In genomic region chr7:118766119-118766833, GRCm38 (mm10) we compare ENCODE assay signal across 9 mouse cellular contexts. TPM values are rescaled to one million over a fixed set of nuclear protein-coding genes. Genes with fewer than 3 reads are reported as not detected.
DNase-seq lines count a peak whose midpoint lies in the region; ATAC-seq and TF ChIP-seq lines count a peak whose summit lies in the region.
"Had no signal": no experiment of that assay in that cellular context is flagged by ENCODE, and none has a peak within 500 bp of the region (broad histone marks: within the 10 kb centered on the region; RNA-seq: fewer than 3 reads in every experiment).

No protein-coding gene starts in this region.

- H3K4me2 ChIP-seq in intestine, embryonic 16.5 days (ENCODE audit: low read depth, low read length): no peak overlapping the region
- H3K4me2 ChIP-seq: heart, embryonic 13.5 days had no signal

- no peak overlapping the region for H3K27ac ChIP-seq in ES-E14 (ENCODE audit: insufficient read depth, low read depth, low read length, poor library complexity, severe bottlenecking)
- no peak overlapping the region for H3K27ac ChIP-seq in intestine, embryonic 16.5 days (ENCODE audit: low read length)
- no peak overlapping the region for H3K27ac ChIP-seq in limb, embryonic 10.5 days

- no peak overlapping the region for H3K9ac ChIP-seq in ES-E14 (ENCODE audit: insufficient read depth, low read depth, low read length, poor library complexity, severe bottlenecking)
- H3K9ac ChIP-seq in intestine, embryonic 16.5 days (ENCODE audit: low read depth, low read length): no peak overlapping the region
- H3K9ac ChIP-seq: heart, embryonic 13.5 days had no signal

- H3K9me3 ChIP-seq in ES-E14 (ENCODE audit: control insufficient read depth, insufficient read depth, low read depth, low read length): no peaks in the 10 kb centered on the region
- no peaks in the 10 kb centered on the region for H3K9me3 ChIP-seq in intestine, embryonic 16.5 days (ENCODE audit: control insufficient read depth, low read length)
- H3K9me3 ChIP-seq in limb, embryonic 10.5 days (replicated peaks): no peaks in the 10 kb centered on the region
- H3K9me3 ChIP-seq: heart, embryonic 13.5 days had no signal

- H3K27me3 ChIP-seq in intestine, embryonic 16.5 days (replicated peaks; ENCODE audit: control insufficient read depth, insufficient read depth, low read length): no peaks in the 10 kb centered on the region
- no peaks in the 10 kb centered on the region for H3K27me3 ChIP-seq in limb, embryonic 10.5 days (ENCODE audit: low read depth, poor library complexity, severe bottlenecking)
- H3K27me3 ChIP-seq: heart, embryonic 13.5 days had no signal

- no peaks in the 10 kb centered on the region for H3K4me1 ChIP-seq in ES-E14 (ENCODE audit: control insufficient read depth in 2 of 2, insufficient read depth in 2 of 2, low read length in 2 of 2, poor library complexity in 1 of 2)
- peaks cover 8% of the 10 kb centered on the region for H3K4me1 ChIP-seq in intestine, embryonic 16.5 days (ENCODE audit: control insufficient read depth, insufficient read depth, low read length)
- H3K4me1 ChIP-seq in limb, embryonic 10.5 days: no peaks in the 10 kb centered on the region

- peak; percentile 39; the same call in 1 of the 2 replicates for ATAC-seq in intestine, embryonic 16.5 days

- H3K4me3 ChIP-seq in ES-E14 (ENCODE audit: insufficient read depth in 1 of 2, low read depth in 1 of 2, low read length in 2 of 2, poor library complexity in 1 of 2, severe bottlenecking in 1 of 2): no peak overlapping the region
- H3K4me3 ChIP-seq in intestine, embryonic 16.5 days (ENCODE audit: low read length): no peak overlapping the region
- no peak overlapping the region for H3K4me3 ChIP-seq in limb, embryonic 10.5 days
- H3K4me3 ChIP-seq: heart, embryonic 13.5 days had no signal

- H3K36me3 ChIP-seq in ES-E14 (ENCODE audit: control insufficient read depth, insufficient read depth, low read length, poor library complexity, severe bottlenecking): peaks cover 11% of the 10 kb centered on the region; the same call in 1 of the 2 replicates
- H3K36me3 ChIP-seq in intestine, embryonic 16.5 days (ENCODE audit: control insufficient read depth, insufficient read depth, low read length): 0 out of 2 replicates have a peak, but pooled peaks cover 3% of the 10 kb centered on the region
- H3K36me3 ChIP-seq in limb, embryonic 10.5 days: peaks cover 32% of the 10 kb centered on the region

- in situ Hi-C loops in ES-E14 (cut with MboI; ENCODE audit: low sequenced_read_pairs in 2 of 2, unreplicated experiment in 2 of 2): loop anchor here (5.0 to 10.0 kb wide), 2 partner anchors 229 to 231 kb away; partner anchors contain the start of gene Gprc5b (in 2 of the 2)

- DNase-seq in 3134 (ENCODE audit: extremely low read depth, insufficient read length, low spot score) (peak; percentile 30), ES-E14 (ENCODE audit: low read depth, low spot score) (peak; percentile 34)
- DNase-seq in cerebellum, adult 18-20 months: peak; percentile 91 to 94
- DNase-seq in forelimb bud, embryonic 11.5 days (ENCODE audit: low read depth, low spot score): peak; percentile 76
- DNase-seq in limb, embryonic 10.5 days (ENCODE audit: low spot score): peak; percentile 58
- peak; percentile 50 for DNase-seq in neural tube, embryonic 10.5 days (ENCODE audit: extremely low spot score, low spot score)
- DNase-seq in thymus, postnatal 10 days (ENCODE audit: low spot score in 2 of 2): peak; percentile 5 to 55

- WGBS in intestine, embryonic 16.5 days: 58% methylated on average over 18 of the region's 18 CpGs
- WGBS in limb, embryonic 10.5 days: 62% methylated on average over 18 of the region's 18 CpGs

TF ChIP-seq in ES-E14, 5 proteins besides CTCF, POLR2A, EP300 and RAD21:
- no peak for TF ChIP-seq CHD2 (IDR thresholded peaks at IDR 0.05; ENCODE audit: low read depth, low read length)
- peak; percentile 98 for TF ChIP-seq ZNF384 (IDR thresholded peaks at IDR 0.05; ENCODE audit: low read depth, low read length)
- TF ChIP-seq HCFC1 (IDR thresholded peaks at IDR 0.05; ENCODE audit: borderline replicate concordance, insufficient read depth, low read length): no peak
- peak; percentile 67; the same call in 1 of the 2 replicates for TF ChIP-seq ZC3H11A (IDR thresholded peaks at IDR 0.05; ENCODE audit: borderline replicate concordance, low read depth, low read length)
- peak; percentile 14; the same call in 1 of the 2 replicates for TF ChIP-seq MAFK (IDR thresholded peaks at IDR 0.05; ENCODE audit: insufficient read depth, low read depth, low read length)
TF ChIP-seq in ES-E14: peak in this region for 3.

RNA-seq across cellular contexts. Expression of gene Vps35l, which starts 26.2 kb away (rescaled TPM):
- total RNA-seq in ES-E14 (2012; rRNA removed): 36.8 and 49.2 TPM in 2 replicates
- 85.8 and 95.4 TPM in 2 replicates for polyA plus RNA-seq in intestine, embryonic 16.5 days (2015; fragmentation: Nextera tagmentation; extraction: Ambion mirVana)
- 58.5 and 60.2 TPM in 2 replicates for polyA plus RNA-seq in limb, embryonic 10.5 days (2016; fragmentation: Nextera tagmentation; extraction: Ambion mirVana)

RNA-seq across cellular contexts. Expression of gene Ccp110, which starts 53.9 kb away (rescaled TPM):
- total RNA-seq in ES-E14 (2012; rRNA removed): 25.8 and 28.6 TPM in 2 replicates
- 9.1 and 9.9 TPM in 2 replicates for polyA plus RNA-seq in intestine, embryonic 16.5 days (2015; fragmentation: Nextera tagmentation; extraction: Ambion mirVana)
- 27.8 and 35.1 TPM in 2 replicates for polyA plus RNA-seq in limb, embryonic 10.5 days (2016; fragmentation: Nextera tagmentation; extraction: Ambion mirVana)

Comparison
In these comparisons a context has a peak if more than half of its experiments do, and no peak if none do; other contexts are left out.
1. DNase-seq: peak in every context shown above with its lines; median percentile 92 in cerebellum, adult 18-20 months; 76 in forelimb bud, embryonic 11.5 days; 58 in limb, embryonic 10.5 days; 50 in neural tube, embryonic 10.5 days; 34 in ES-E14; 30 in 3134; 30 in thymus, postnatal 10 days.